Comparison of ENCODE assay signal across 13 mouse cellular contexts in the genomic region with DNA sequence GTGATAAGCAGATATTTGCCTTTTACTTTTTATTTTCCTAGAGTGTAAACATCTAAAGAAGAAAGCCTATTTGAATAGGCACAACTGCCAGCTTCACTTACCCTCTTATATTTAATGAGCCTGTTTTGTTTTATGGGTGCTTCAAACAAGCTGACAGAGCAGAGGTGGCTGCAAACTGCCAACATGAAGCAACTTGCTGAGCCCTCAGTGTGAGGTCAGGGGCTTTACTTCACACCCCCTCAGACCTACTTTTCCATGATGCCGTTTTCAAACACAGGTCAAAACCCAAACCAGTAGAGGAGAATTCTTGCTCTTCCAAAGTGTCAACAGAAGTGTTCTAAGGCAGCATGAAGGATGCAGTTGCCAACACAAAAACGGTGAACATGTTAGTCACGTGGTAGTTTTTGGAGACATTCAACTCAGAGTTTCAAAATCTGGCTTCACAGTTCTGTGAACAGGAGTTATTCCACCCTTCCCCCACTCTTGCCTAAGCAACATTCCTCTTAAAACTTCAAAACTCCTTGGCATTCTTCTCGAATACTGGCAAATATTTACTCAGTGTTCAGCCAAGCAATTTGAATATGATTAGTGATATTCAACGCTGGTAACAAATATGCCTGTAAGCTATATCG.
A peak's percentile ranks its signal among the peaks of the same experiment; 100 is the strongest.
DNase-seq lines count a peak whose midpoint lies in the region; ATAC-seq and TF ChIP-seq lines count a peak whose summit lies in the region.
"Had no signal": no experiment of that assay in that cellular context is flagged by ENCODE, and none has a peak within 500 bp of the region (broad histone marks: within the 10 kb centered on the region; RNA-seq: fewer than 3 reads in every experiment).

No protein-coding gene starts in this region.

- 42% methylated on average over 6 of the region's 6 CpGs for WGBS in liver, adult 2 months
- 58% methylated on average over 6 of the region's 6 CpGs for WGBS in liver, postnatal 0 days (ENCODE audit: insufficient replicate concordance)
- WGBS in intestine, postnatal 0 days: 33% methylated on average over 6 of the region's 6 CpGs

- no peak overlapping the region for H3K9ac ChIP-seq in liver, adult 2 months (ENCODE audit: low read depth, low read length)
- no peak overlapping the region for H3K9ac ChIP-seq in liver, postnatal 0 days (replicated peaks)
- H3K9ac ChIP-seq in intestine, postnatal 0 days (ENCODE audit: low read depth, low read length): no peak overlapping the region
- H3K9ac ChIP-seq: liver, embryonic 15.5 days had no signal

- no peaks in the 10 kb centered on the region for H3K79me2 ChIP-seq in liver, adult 2 months (ENCODE audit: control insufficient read depth, insufficient read depth, low read length)

- no peak overlapping the region for H3K4me3 ChIP-seq in liver, adult 2 months (ENCODE audit: insufficient read depth, low read depth, low read length)
- no peak overlapping the region for H3K4me3 ChIP-seq in liver, postnatal 0 days (ENCODE audit: low read depth, low read length)
- H3K4me3 ChIP-seq in intestine, postnatal 0 days (ENCODE audit: low read depth, low read length): no peak overlapping the region
- H3K4me3 ChIP-seq: liver, embryonic 15.5 days had no signal

- no peak for ATAC-seq in liver, postnatal 0 days
- no peak for ATAC-seq in intestine, postnatal 0 days
- ATAC-seq: hindbrain, postnatal 0 days had no signal

- H3K27me3 ChIP-seq in liver, adult 2 months (ENCODE audit: control insufficient read depth, insufficient read depth, low read length): no peaks in the 10 kb centered on the region
- H3K27me3 ChIP-seq in liver, postnatal 0 days (ENCODE audit: insufficient read depth, low read length): no peaks in the 10 kb centered on the region
- H3K27me3 ChIP-seq in intestine, postnatal 0 days (replicated peaks; ENCODE audit: control insufficient read depth, insufficient read depth, low read length): no peaks in the 10 kb centered on the region
- H3K27me3 ChIP-seq: liver, embryonic 15.5 days had no signal

- DNase-seq in adrenal gland, postnatal 10 days: peak; percentile 30
- no peak for DNase-seq in adrenal gland, postnatal 4 days (ENCODE audit: low spot score in 2 of 2)
- DNase-seq in liver, adult 2 months (ENCODE audit: extremely low read depth, low read depth, low spot score): peak; percentile 59
- DNase-seq in liver, postnatal 0 days: no peak
- peak; percentile 34 for DNase-seq in kidney, postnatal 10 days
- peak; percentile 39 for DNase-seq in skeletal muscle tissue, adult 2 months (ENCODE audit: low read depth, low spot score)
- no peak for DNase-seq in left cerebral cortex, adult 11 months (ENCODE audit: low spot score)
- DNase-seq: cerebellum, postnatal 14 days; spleen, adult 18-20 months; thymus, adult 2 months had no signal

- H3K36me3 ChIP-seq in liver, adult 2 months (ENCODE audit: control insufficient read depth, insufficient read depth, low read length): no peaks in the 10 kb centered on the region
- H3K36me3 ChIP-seq in liver, postnatal 0 days (replicated peaks; ENCODE audit: insufficient read depth, low read length): no peaks in the 10 kb centered on the region
- H3K36me3 ChIP-seq in intestine, postnatal 0 days (ENCODE audit: control insufficient read depth, insufficient read depth): no peaks in the 10 kb centered on the region
- H3K36me3 ChIP-seq: liver, embryonic 15.5 days had no signal

- TF ChIP-seq EP300 in liver, postnatal 0 days (IDR thresholded peaks at IDR 0.05; ENCODE audit: low read depth): no peak

- no peak for TF ChIP-seq CTCF in liver, adult 2 months (IDR thresholded peaks at IDR 0.05; ENCODE audit: low read depth, low read length)
- no peak for TF ChIP-seq CTCF in liver, postnatal 0 days (IDR thresholded peaks at IDR 0.05; ENCODE audit: low read depth)
- no peak for TF ChIP-seq CTCF in intestine, postnatal 0 days (IDR thresholded peaks at IDR 0.05; ENCODE audit: low read depth)

- no peak overlapping the region for H3K27ac ChIP-seq in liver, adult 2 months (replicated peaks; ENCODE audit: insufficient read depth, low read depth, low read length)
- H3K27ac ChIP-seq in liver, postnatal 0 days (ENCODE audit: low read depth): no peak overlapping the region
- no peak overlapping the region for H3K27ac ChIP-seq in intestine, postnatal 0 days (ENCODE audit: low read depth, low read length)
- H3K27ac ChIP-seq: hindbrain, postnatal 0 days; liver, embryonic 15.5 days had no signal

- H3K4me2 ChIP-seq in liver, postnatal 0 days (ENCODE audit: low read depth, low read length): no peak overlapping the region
- no peak overlapping the region for H3K4me2 ChIP-seq in intestine, postnatal 0 days (replicated peaks; ENCODE audit: low read depth)
- H3K4me2 ChIP-seq: liver, embryonic 15.5 days had no signal

- TF ChIP-seq POLR2A in liver, adult 2 months (IDR thresholded peaks at IDR 0.05; ENCODE audit: extremely low read depth, insufficient read depth, low read length): no peak

- no peaks in the 10 kb centered on the region for H3K4me1 ChIP-seq in liver, adult 2 months (ENCODE audit: control insufficient read depth, insufficient read depth, low read length)
- no peaks in the 10 kb centered on the region for H3K4me1 ChIP-seq in liver, postnatal 0 days (ENCODE audit: insufficient read depth)
- H3K4me1 ChIP-seq in intestine, postnatal 0 days (replicated peaks; ENCODE audit: control insufficient read depth, insufficient read depth, low read length): no peaks in the 10 kb centered on the region
- H3K4me1 ChIP-seq: liver, embryonic 15.5 days had no signal

- H3K9me3 ChIP-seq in liver, postnatal 0 days (ENCODE audit: low read length): no peaks in the 10 kb centered on the region
- H3K9me3 ChIP-seq in intestine, postnatal 0 days (ENCODE audit: control insufficient read depth): no peaks in the 10 kb centered on the region
- H3K9me3 ChIP-seq: liver, embryonic 15.5 days had no signal

Comparison
In these comparisons a context has a peak if more than half of its experiments do, and no peak if none do; other contexts are left out.
1. DNase-seq: peak in adrenal gland, postnatal 10 days (single experiment), liver, adult 2 months (single experiment), kidney, postnatal 10 days (single experiment) and skeletal muscle tissue, adult 2 months (single experiment); none in adrenal gland, postnatal 4 days (0 of 2), liver, postnatal 0 days (single experiment) and left cerebral cortex, adult 11 months (single experiment).